Mouse (Mus musculus) heart, adult 2 months (tissue): ENCODE measurements around the gene Calm3. TPM values are rescaled to one million over a fixed set of nuclear protein-coding genes. Genes with fewer than 3 reads are reported as not detected.

Experiments used
- DNase-seq, 2 experiments: peaks; one replicate each; pipeline ENCODE4 v3.0.0; 2021
- H3K27ac ChIP-seq: fragments of 200-600 bp; 2 replicates; pipeline ENCODE4 v1.8.1; 2022
- H3K27me3 ChIP-seq: fragments of 200-500 bp; 2 replicates; pipeline ENCODE4 v1.6.1; 2012; ENCODE audit warnings: mild to moderate bottlenecking, low read length, inconsistent platforms, mixed read lengths; ENCODE audit not compliant: control insufficient read depth, insufficient read depth
- H3K36me3 ChIP-seq: fragments of 200-500 bp; 2 replicates; pipeline ENCODE4 v1.6.1; 2012; ENCODE audit warnings: low read length, inconsistent platforms; ENCODE audit not compliant: control insufficient read depth, insufficient read depth
- H3K4me1 ChIP-seq: fragments of 200-500 bp; 2 replicates; pipeline ENCODE4 v1.6.1; 2011; ENCODE audit warnings: low read length; ENCODE audit not compliant: control insufficient read depth, insufficient read depth
- H3K4me3 ChIP-seq: fragments of 200-600 bp; 2 replicates; pipeline ENCODE4 v1.8.1; 2022
- H3K79me2 ChIP-seq: fragments of 200-500 bp; replicated peaks from 2 replicates; pipeline ENCODE4 v1.6.1; 2012; ENCODE audit warnings: mild to moderate bottlenecking, inconsistent platforms, low read length, moderate library complexity, mixed read lengths; ENCODE audit not compliant: control insufficient read depth, insufficient read depth
- H3K9ac ChIP-seq: fragments of 200-500 bp; 2 replicates; pipeline ENCODE4 v1.6.1; 2012; ENCODE audit warnings: low read depth, mild to moderate bottlenecking, control low read depth, inconsistent platforms, low read length, mixed read lengths
- CTCF ChIP-seq: fragments of 200-600 bp; IDR thresholded peaks from 2 replicates; pipeline ENCODE4 v1.8.1; 2022; ENCODE audit warnings: antibody characterized with exemption, mild to moderate bottlenecking, moderate library complexity
- EP300 ChIP-seq: fragments of 200-500 bp; IDR thresholded peaks from 2 replicates; pipeline ENCODE4 v1.6.1; 2011; ENCODE audit warnings: low read depth, low read length, control low read depth; ENCODE audit not compliant: insufficient read depth
- POLR2A ChIP-seq: fragments of 200-500 bp; IDR thresholded peaks from 2 replicates; pipeline ENCODE4 v1.6.1; 2011; ENCODE audit warnings: mild to moderate bottlenecking, low read depth, low read length, control low read depth; ENCODE audit not compliant: insufficient read depth
- WGBS: fragments of 180-500 bp; shearing (Covaris S2); methylation state at CpG from one replicate; pipeline ENCODE4 v1.1.7; 2018; 5-methylcytosine and 5-hydroxymethylcytosine counted together
- intact Hi-C: fragments of 180-260 bp; cut with DNase I; formaldehyde crosslinking; loops from one replicate; pipeline ENCODE4 v1.15.1; 2025
- polyA plus RNA-seq: library from polyadenylated mRNA; depleted of rRNA; stranded (reverse); fragments of >200 nt; gene quantifications from 2 replicates; pipeline ENCODE4 v1.2.3, GENCODE M21; 2012
- total RNA-seq, 2 experiments: library from RNA; stranded (reverse); gene quantifications; 2 replicates each; pipeline ENCODE4 v1.2.3; 2021

The Calm3 gene
- total and polyA plus RNA-seq, 3 experiments: 163 to 175 (median 168) TPM

DNA sequence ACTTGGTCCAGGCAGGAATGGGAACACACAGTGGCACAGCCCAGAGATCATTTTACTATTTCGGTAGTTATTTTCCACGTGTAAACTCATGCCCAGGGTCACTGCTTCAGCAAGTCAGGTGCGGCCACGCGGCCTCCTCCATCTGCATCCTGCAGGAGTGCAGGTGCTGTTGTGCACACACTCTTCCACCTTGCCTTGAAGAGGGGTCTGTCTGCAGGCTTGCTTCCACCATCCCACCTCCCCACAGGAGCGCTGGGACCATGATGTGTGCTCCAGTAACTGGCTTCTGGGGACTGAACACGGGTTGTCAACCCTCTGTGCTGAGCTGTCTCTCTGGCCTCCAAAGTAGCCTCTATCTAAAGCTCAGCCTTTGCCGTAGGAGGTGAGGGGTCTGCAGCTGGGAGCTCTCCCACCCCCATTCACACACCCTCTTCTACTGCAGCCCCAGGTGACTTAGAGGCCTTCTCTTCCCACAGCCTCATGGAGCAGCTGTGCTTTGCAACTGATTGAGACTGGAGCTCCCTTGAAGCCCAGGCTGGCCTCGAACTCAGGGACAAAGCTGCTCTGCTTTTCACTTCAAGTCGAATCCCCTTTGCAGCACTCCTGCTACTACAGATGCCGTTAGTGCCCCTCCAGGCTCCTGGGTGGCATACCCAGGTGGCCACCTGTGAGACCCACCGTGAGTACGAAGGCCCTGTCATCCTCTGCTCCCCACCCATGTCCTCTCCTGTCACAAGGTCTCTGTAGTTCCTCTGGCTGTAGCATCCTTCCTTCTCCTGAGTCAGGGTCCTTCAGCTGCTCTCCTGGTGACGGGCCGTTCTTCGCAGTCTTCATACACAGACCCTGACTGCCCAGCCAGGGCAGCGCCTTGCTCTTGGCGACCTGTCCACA lies 9.2 kb downstream of the Calm3 start:
- peak in 1 of 2 experiments; percentile 20 for DNase-seq

DNA sequence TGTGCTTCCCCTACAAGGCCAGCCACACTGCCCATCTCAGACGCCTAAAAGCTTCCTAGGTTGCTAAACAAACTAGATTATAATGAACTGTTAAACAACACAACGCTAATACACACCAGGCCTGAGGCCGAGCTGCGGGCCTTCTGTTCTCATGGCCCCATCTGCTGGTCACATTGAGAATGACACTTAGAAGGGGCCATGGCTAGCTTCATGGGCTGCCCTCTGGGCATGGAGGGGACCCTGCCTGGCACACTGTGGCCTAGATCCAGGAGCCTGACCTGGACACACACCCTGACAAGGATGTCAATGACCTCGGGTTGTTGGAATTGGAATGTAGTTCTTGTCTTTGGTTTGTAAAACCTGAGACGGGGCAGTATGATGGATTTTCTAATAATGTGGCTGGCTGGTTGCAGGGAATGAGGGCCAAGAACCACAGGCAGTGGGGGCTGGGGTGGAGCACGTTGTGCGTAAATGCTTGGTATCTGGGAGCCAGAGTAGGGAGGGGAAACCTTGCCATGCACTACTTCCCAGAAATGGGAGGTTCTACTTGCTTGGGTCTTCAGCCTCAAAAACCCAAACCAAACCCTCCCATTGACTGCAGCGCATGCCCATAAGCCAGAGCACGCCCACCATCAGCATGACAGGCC lies 10.0 kb downstream of the Calm3 start:
- no peak overlapping the region; the same call in 1 of the 2 replicates for H3K27ac ChIP-seq
- DNase-seq: peak; percentile 74 to 83
- intact Hi-C loops: loop anchor here (1.0 kb wide), 2 partner anchors 19 to 170 kb away; no protein-coding TSS in a partner anchor
- H3K4me1 ChIP-seq: peaks cover 5% of the 10 kb centered on the region
- TF ChIP-seq EP300: peak; percentile 78; the same call in 1 of the 2 replicates
- TF ChIP-seq POLR2A: no peak
- TF ChIP-seq CTCF: peak; percentile 99
- no peaks in the 10 kb centered on the region for H3K27me3 ChIP-seq
- no peaks in the 10 kb centered on the region for H3K36me3 ChIP-seq
- H3K9ac ChIP-seq: no peak overlapping the region
- H3K79me2 ChIP-seq: no peaks in the 10 kb centered on the region
- no peak overlapping the region for H3K4me3 ChIP-seq
- WGBS: 33% methylated on average over 10 of the region's 10 CpGs

More for the DNA sequence above, 9.2 kb downstream of the Calm3 start:
- 87% methylated on average over 18 of the region's 18 CpGs for WGBS
- intact Hi-C loops: loop anchor here (1.0 kb wide), 1 partner anchor 170 kb away; no protein-coding TSS in a partner anchor
- no peak for TF ChIP-seq POLR2A
- no peak for TF ChIP-seq CTCF
- TF ChIP-seq EP300: no peak
- Histone ChIP-seq H3K36me3 (no peaks in the 10 kb centered on the region), H3K79me2 (no peaks in the 10 kb centered on the region), H3K27ac (no peak overlapping the region), H3K27me3 (no peaks in the 10 kb centered on the region), H3K4me3 (no peak overlapping the region), H3K4me1 (peaks cover 5% of the 10 kb centered on the region), H3K9ac (no peak overlapping the region)

DNA sequence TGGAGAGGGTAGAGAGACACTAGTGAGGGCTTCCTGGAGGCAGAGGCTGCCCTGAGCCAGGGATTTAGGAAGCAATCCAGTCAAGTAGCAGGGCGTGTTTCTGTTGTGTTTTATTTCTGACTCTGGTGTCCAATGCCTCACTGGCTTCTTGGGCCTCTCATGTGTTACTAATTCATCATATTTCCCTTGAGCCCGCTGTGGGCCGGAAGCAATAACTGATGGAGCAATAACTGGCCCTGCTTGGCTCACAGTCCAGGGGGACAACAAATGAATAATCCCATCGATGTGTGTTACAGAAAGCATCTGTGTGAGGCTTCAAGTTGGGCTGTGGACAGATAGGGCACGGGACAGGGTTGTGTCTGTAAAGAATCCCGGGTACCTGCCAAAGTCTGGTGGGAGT lies 11.6 kb downstream of the Calm3 start:
- H3K9ac ChIP-seq: no peak overlapping the region
- DNase-seq: peak; percentile 49 to 76
- H3K4me3 ChIP-seq: no peak overlapping the region
- H3K79me2 ChIP-seq: no peaks in the 10 kb centered on the region
- intact Hi-C loops: no loop called here
- 69% methylated on average over 6 of the region's 6 CpGs for WGBS
- peaks cover 5% of the 10 kb centered on the region for H3K4me1 ChIP-seq
- H3K36me3 ChIP-seq: no peaks in the 10 kb centered on the region
- TF ChIP-seq POLR2A (0 out of 2 replicates have a peak, but pooled peaks have one; percentile 18), CTCF (no peak), EP300 (0 out of 2 replicates have a peak, but pooled peaks have one; percentile 20)
- no peaks in the 10 kb centered on the region for H3K27me3 ChIP-seq
- peak overlapping the region; percentile 12; the same call in 1 of the 2 replicates for H3K27ac ChIP-seq

DNA sequence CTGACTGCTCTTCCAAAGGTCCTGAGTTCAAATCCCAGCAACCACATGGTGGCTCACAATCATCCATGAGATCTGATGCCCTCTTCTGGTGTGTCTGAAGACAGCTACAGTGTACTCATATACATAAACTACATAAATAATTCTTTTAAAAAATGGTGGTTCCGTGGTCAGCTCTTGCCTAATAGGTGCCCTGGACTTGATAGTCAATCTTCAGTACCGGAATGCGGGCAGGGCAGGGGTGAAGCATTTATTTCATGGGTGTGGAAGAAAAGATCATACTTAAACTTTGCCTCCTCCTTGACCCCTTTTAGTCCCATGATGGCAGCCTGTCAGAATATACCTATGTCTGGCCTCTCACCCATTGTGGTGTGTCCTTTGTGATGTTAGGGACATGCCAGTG lies 12.0 kb downstream of the Calm3 start:
- TF ChIP-seq EP300 (no peak), CTCF (no peak), POLR2A (no peak)
- Histone ChIP-seq H3K27me3 (no peaks in the 10 kb centered on the region), H3K4me3 (no peak overlapping the region), H3K9ac (no peak overlapping the region), H3K36me3 (no peaks in the 10 kb centered on the region), H3K4me1 (peaks cover 6% of the 10 kb centered on the region), H3K79me2 (no peaks in the 10 kb centered on the region), H3K27ac (no peak overlapping the region; the same call in 1 of the 2 replicates)
- 98% methylated on average over 3 of the region's 3 CpGs for WGBS
- intact Hi-C loops: no loop called here
- DNase-seq: peak in 1 of 2 experiments; percentile 10

DNA sequence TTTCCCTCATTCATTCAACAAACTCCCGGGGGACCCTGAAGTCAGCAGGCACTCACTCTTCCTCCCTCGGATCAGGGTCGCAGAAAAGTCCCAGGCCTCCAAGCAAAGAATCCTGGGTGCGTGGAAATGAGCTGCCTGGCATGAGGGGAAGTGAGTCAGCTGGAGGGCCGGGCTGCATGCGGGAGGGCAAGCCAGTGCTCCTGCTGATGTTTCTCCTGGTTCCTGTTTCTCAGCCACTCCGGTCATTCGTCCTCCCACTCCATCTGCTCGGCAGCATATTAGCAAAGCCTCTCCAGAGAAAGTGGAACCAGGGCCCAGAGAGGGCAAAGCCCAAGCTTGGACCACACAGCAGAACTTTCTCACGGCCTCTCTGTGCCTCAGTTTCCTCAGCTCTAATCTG lies 14.0 kb downstream of the Calm3 start:
- no peaks in the 10 kb centered on the region for H3K27me3 ChIP-seq
- WGBS: 29% methylated on average over 10 of the region's 10 CpGs
- intact Hi-C loops: loop anchor here (5.0 kb wide), 1 partner anchor 283 kb away; no protein-coding TSS in a partner anchor
- H3K4me3 ChIP-seq: no peak overlapping the region
- TF ChIP-seq CTCF (no peak), EP300 (no peak), POLR2A (no peak)
- H3K9ac ChIP-seq: no peak overlapping the region
- peak; percentile 32 to 53 for DNase-seq
- H3K4me1 ChIP-seq: peaks cover 10% of the 10 kb centered on the region
- H3K36me3 ChIP-seq: no peaks in the 10 kb centered on the region
- no peak overlapping the region; the same call in 1 of the 2 replicates for H3K27ac ChIP-seq
- no peaks in the 10 kb centered on the region for H3K79me2 ChIP-seq

DNA sequence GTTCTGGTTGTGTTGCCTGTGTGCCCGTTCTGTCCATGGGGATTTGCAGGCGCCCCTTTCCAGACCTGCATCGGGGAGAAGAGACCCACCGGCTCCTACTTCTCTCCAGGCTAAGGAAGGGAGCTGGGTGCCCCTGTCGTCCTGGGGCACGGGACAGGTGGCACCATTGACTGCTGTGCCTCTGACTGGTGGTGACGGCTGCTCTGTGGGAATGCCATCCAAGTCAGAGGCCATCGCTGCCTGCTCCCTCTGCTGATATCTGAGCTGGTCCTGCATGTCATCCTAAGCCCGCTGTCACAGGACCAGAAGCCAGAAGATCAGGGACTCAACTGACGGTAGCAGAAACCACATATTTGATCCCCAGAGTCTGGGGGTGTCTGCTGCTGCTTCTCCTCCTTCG lies 15.1 kb downstream of the Calm3 start:
- no peaks in the 10 kb centered on the region for H3K27me3 ChIP-seq
- intact Hi-C loops: loop anchor here (5.0 kb wide), 1 partner anchor 282 kb away; no protein-coding TSS in a partner anchor
- DNase-seq: no peak
- WGBS: 64% methylated on average over 11 of the region's 11 CpGs
- TF ChIP-seq EP300: no peak
- TF ChIP-seq POLR2A: no peak
- TF ChIP-seq CTCF: no peak
- H3K79me2 ChIP-seq: no peaks in the 10 kb centered on the region
- peak overlapping the region; percentile 46; the same call in 1 of the 2 replicates for H3K9ac ChIP-seq
- H3K27ac ChIP-seq: no peak overlapping the region
- H3K36me3 ChIP-seq: no peaks in the 10 kb centered on the region
- peaks cover 10% of the 10 kb centered on the region for H3K4me1 ChIP-seq
- H3K4me3 ChIP-seq: no peak overlapping the region
